Mouse (Mus musculus) spleen, adult 12 weeks (tissue): ENCODE results near the gene Nop58.
"Not testable (repeated sequence)": the region's sequence is repeated elsewhere in the genome, so short reads cannot be mapped to it uniquely, and the experiment has no call there.

Source experiments
- DNase-seq: peaks from one replicate; pipeline ENCODE4 v3.0.0; 2022; ENCODE audit warnings: low spot score

Gene Nop58

GRCm38 (mm10) chr1:59684819-59685755 is at the start of gene Nop58:
TSS of gene Nop58 (plus strand) at chr1:59684971.
- peak; percentile 77 for DNase-seq

- no peak for DNase-seq
These were observed 48.4 kb upstream of the Nop58 start for GRCm38 (mm10) chr1:59636349-59636748.

- no peak for DNase-seq
These were observed 46.4 kb upstream of the Nop58 start for GRCm38 (mm10) chr1:59638371-59638770.

GRCm38 (mm10) chr1:59642488-59642887 is 42.3 kb upstream of the Nop58 start:
- no peak for DNase-seq

GRCm38 (mm10) chr1:59646502-59646901 is 38.3 kb upstream of the Nop58 start:
- DNase-seq: not testable (repeated sequence)

- DNase-seq: no peak
These were observed 33.5 kb upstream of the Nop58 start for GRCm38 (mm10) chr1:59651201-59651819.

- no peak for DNase-seq
These were observed 31.4 kb upstream of the Nop58 start for GRCm38 (mm10) chr1:59653243-59653911.

GRCm38 (mm10) chr1:59656244-59657171 is 28.3 kb upstream of the Nop58 start:
- DNase-seq: no peak

GRCm38 (mm10) chr1:59663456-59664135 is 21.2 kb upstream of the Nop58 start:
- DNase-seq: no peak

- DNase-seq: no peak
These were observed 15.9 kb upstream of the Nop58 start for GRCm38 (mm10) chr1:59668871-59669270.

- peak; percentile 26 for DNase-seq
These were observed 14.7 kb upstream of the Nop58 start for GRCm38 (mm10) chr1:59669962-59670630.

GRCm38 (mm10) chr1:59670641-59671168 is 14.1 kb upstream of the Nop58 start, which contains the start of gene Sumo1:
TSS of gene Sumo1 (minus strand) at chr1:59670834.
- DNase-seq: peak; percentile 76

GRCm38 (mm10) chr1:59673661-59674060 is 11.1 kb upstream of the Nop58 start:
- DNase-seq: no peak

- DNase-seq: peak; percentile 35
These were observed 599 bp upstream of the Nop58 start for GRCm38 (mm10) chr1:59683926-59684818.

GRCm38 (mm10) chr1:59687493-59687892 is 2.7 kb downstream of the Nop58 start:
- DNase-seq: no peak

- no peak for DNase-seq
These were observed 5.7 kb downstream of the Nop58 start for GRCm38 (mm10) chr1:59690467-59690866.

GRCm38 (mm10) chr1:59697751-59698150 is 13.0 kb downstream of the Nop58 start:
- no peak for DNase-seq

- no peak for DNase-seq
These were observed 13.4 kb downstream of the Nop58 start for GRCm38 (mm10) chr1:59698207-59698606.

- no peak for DNase-seq
These were observed 17.0 kb downstream of the Nop58 start for GRCm38 (mm10) chr1:59701766-59702165.
